Mouse (Mus musculus): ENCODE data around the gene Ddhd1.

GRCm38 (mm10) chr14:45565216-45566065, 92.5 kb downstream of the Ddhd1 start:
- TF ChIP-seq CTCF (IDR thresholded peaks at IDR 0.05; ENCODE audit: insufficient read depth, low read depth, low read length) (no peak), POLR2A (IDR thresholded peaks at IDR 0.05; ENCODE audit: insufficient read depth, low read depth, low read length) (no peak)
